Mouse (Mus musculus): ENCODE results near the gene Poc1a. TPM values are rescaled to one million over a fixed set of nuclear protein-coding genes. Genes with fewer than 3 reads are reported as not detected.

The Poc1a gene
- polyA plus RNA-seq (2012; rRNA removed) = 19.7 and 23.2 TPM in 2 replicates

GRCm38 (mm10) chr9:106280808-106281544 lies at the start of gene Poc1a:
Gene Poc1a (plus strand): TSS chr9:106281061.
- peak; percentile 92 for DNase-seq (ENCODE audit: low read depth, low spot score)
- WGBS = under 1% methylated on average over 47 of the region's 47 CpGs

DNA sequence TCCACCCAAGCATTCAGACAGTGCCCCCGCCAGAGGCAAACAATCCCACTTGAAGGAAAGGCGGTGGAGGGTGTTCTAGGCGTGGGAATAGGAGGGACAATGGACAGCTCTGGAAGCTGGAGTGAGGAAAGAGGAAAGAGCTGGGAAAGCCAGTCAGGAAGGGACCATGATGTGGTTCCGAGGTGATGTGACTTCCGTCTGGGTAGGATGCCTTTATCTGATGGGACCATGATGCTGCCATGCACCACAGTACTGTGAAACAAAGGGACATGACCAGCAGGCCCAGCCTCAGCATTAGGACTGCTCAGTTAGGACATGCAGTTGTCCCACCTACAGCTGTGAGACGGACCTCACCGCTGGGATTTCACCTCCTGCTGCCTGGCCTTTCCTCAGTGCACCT lies 49.6 kb upstream of the Poc1a start:
- 76% methylated on average over 7 of the region's 7 CpGs for WGBS
- DNase-seq (ENCODE audit: low read depth, low spot score) = no peak

DNA sequence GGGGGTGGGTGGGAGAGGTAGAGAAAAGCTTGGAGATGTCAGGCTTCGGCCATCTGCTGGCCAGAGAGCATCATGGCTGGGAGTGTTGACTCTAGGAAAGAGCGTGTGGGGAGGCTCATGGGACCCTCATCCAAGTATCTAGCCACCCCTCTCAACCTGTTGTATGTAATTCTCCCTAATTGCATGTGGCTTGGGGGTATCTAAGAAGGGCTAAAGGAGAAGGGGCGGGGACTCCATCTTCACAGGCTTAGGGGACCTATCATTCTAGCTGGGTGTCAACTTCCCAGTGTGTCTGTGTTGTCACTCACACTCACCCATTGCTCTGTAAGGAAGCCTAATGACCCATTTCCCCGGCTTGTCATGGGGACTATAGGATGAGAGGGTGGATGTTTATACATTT lies 49.0 kb upstream of the Poc1a start:
- DNase-seq (ENCODE audit: low read depth, low spot score) = no peak
- 91% methylated on average over 4 of the region's 4 CpGs for WGBS

GRCm38 (mm10) chr9:106232956-106233355 lies 47.9 kb upstream of the Poc1a start:
- DNase-seq (ENCODE audit: low read depth, low spot score) = no peak
- WGBS = 83% methylated on average over 3 of the region's 3 CpGs

GRCm38 (mm10) chr9:106233953-106234352 lies 46.9 kb upstream of the Poc1a start:
- DNase-seq (ENCODE audit: low read depth, low spot score) = no peak
- WGBS = 85% methylated on average over 6 of the region's 6 CpGs

GRCm38 (mm10) chr9:106235194-106235830 lies 45.5 kb upstream of the Poc1a start:
- WGBS = 83% methylated on average over 23 of the region's 23 CpGs
- DNase-seq (ENCODE audit: low read depth, low spot score) = no peak

DNA sequence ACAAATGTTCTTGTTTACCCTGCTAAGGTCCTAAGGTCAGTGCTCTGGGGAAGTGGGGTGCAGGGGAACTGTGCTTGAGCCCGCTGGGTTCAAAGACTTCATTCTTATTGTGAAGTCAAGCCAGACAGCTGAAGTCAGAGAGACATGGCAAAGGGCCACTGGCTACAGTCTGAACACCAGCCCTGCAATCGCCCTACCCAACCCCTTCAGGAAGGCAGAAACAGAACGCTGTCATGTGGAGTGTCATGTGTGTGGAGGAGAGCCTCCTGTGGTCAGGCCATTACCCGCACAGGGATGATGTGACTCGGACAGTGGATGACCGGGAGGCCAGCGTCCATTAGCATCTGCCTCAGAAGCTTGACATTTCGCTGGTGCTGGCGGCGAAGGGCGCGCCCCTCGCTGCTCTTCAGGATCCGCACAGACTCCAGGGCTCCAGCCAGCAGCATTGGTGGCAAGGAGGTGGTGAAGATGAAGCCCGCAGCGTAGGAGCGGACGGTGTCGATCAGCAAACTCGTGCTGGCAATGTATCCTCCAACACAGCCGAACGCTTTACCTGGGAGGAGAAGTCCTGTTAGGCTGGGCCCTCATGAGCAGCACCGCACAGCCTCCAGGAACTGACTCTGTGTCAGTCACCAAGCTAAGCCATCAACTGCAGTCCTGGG lies 44.6 kb upstream of the Poc1a start:
- 90% methylated on average over 23 of the region's 23 CpGs for WGBS
- no peak for DNase-seq (ENCODE audit: low read depth, low spot score)

- DNase-seq (ENCODE audit: low read depth, low spot score) = no peak
- 75% methylated on average over 3 of the region's 3 CpGs for whole genome bisulfite sequencing
Observed at GRCm38 (mm10) chr9:106236818-106237211, 44.0 kb upstream of the Poc1a start.

GRCm38 (mm10) chr9:106237401-106237800 lies 43.5 kb upstream of the Poc1a start:
- WGBS = 86% methylated on average over 8 of the region's 8 CpGs

DNA sequence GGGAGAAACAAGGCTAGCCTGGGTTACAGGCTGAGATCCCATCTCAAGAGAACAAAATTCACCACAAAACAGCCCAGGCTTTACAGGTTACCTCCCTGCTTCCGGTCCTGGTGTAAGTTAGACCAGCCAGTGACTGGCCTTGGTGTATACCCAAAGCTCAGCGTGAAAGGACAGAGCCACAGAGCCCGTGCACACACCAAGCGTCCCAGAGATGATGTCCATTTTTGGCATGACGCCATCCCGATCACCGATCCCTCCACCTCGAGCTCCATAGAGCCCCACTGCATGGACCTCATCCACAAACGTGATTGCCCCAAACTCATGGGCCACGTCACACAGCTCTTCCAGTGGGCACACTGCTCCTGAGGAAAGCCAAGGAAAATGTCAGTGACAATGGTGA lies 43.0 kb upstream of the Poc1a start:
- DNase-seq (ENCODE audit: low read depth, low spot score) = no peak
- 93% methylated on average over 10 of the region's 10 CpGs for WGBS

More at GRCm38 (mm10) chr9:106237401-106237800, 43.5 kb upstream of the Poc1a start:
- no peak for DNase-seq (ENCODE audit: low read depth, low spot score)

- no peak for DNase-seq (ENCODE audit: low read depth, low spot score)
- 80% methylated on average over 10 of the region's 10 CpGs for WGBS
Observed at GRCm38 (mm10) chr9:106241541-106242164, 39.2 kb upstream of the Poc1a start.

DNA sequence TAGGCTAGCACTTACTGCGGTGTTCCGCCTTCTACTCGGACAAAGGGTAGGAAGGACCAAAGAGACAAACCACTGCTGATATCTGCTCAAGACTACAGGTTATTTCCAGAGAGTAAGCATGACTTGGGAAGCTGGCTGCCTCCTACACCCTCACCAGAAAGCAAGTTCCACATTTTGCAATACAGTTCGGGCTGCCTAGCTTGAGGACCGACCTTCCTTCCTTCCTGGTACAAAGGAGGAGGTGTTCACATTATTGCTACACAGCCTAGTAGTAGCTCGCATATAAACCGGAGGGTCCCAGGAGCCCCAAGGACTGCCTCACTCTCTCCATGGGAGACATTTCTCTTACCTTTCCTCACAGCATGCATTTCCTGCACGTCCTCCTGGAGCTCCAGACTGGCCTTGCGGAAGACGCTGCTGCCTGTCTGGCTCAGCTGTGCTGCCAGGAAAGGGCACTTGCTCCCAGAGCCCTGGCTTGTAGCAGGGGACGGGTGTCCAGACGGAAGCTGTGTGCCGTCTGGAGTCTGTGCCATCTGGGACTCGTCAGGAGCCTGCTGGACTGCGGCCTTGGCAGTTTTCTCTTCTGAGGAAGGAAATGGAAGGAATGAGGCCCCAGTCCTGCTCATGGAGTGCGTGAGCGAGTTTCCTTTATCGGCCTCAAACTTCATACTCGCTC lies 37.9 kb upstream of the Poc1a start:
- DNase-seq (ENCODE audit: low read depth, low spot score) = no peak
- 68% methylated on average over 19 of the region's 19 CpGs for WGBS

DNA sequence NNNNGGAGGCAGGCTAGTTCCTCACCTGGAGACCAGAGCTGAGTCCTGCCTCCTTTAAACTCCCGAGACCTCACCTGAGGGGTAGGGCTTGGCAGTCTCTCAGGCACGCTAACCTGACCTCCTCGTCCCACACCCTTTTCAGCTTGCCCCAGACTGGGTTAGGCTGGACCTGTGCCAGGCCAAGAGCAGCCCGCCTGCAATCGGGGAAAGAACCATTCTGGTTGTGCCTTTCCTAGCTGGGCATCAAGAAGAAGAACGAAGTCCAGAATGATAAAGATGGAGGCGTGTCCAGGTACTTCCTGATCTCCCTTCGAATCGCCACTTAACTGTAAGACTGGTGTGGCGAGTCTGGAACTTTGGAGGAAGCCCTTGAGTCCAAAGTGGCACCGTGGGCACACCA lies 31.3 kb upstream of the Poc1a start:
- 34% methylated on average over 11 of the region's 11 CpGs for WGBS
- peak; percentile 98 for DNase-seq (ENCODE audit: low read depth, low spot score)

GRCm38 (mm10) chr9:106250245-106250644 lies 30.6 kb upstream of the Poc1a start:
- DNase-seq (ENCODE audit: low read depth, low spot score) = peak; percentile 67
- 8% methylated on average over 4 of the region's 4 CpGs for WGBS

- 67% methylated on average over 8 of the region's 8 CpGs for WGBS
- DNase-seq (ENCODE audit: low read depth, low spot score) = no peak
Observed at GRCm38 (mm10) chr9:106251066-106251465, 29.8 kb upstream of the Poc1a start.

DNA sequence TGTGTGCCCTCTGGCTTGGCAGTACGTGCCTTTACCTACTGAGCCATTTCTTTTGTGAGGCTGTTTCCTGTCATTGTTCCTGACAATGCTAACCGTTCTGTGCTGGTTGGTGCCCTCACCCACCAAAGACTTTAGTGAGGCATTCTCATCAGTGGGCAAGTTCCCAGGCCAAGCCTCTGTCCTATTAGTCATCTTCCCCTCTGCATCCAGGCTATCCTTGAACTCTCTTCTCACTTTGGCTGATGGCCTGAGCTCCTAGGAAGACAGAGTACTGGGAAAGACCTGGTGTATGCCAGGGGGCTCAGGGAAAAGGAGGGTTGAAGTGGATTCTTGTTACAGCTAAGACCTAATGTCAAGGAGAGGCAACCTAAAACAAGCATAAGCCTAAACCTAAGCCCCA lies 26.9 kb upstream of the Poc1a start:
- no peak for DNase-seq (ENCODE audit: low read depth, low spot score)
- WGBS = 82% methylated on average over 2 of the region's 2 CpGs

GRCm38 (mm10) chr9:106258412-106258811 lies 22.4 kb upstream of the Poc1a start:
- no peak for DNase-seq (ENCODE audit: low read depth, low spot score)
- WGBS = 85% methylated on average over 4 of the region's 4 CpGs

- 47% methylated on average over 5 of the region's 5 CpGs for WGBS
- no peak for DNase-seq (ENCODE audit: low read depth, low spot score)
Observed at GRCm38 (mm10) chr9:106258990-106259389, 21.9 kb upstream of the Poc1a start.

DNA sequence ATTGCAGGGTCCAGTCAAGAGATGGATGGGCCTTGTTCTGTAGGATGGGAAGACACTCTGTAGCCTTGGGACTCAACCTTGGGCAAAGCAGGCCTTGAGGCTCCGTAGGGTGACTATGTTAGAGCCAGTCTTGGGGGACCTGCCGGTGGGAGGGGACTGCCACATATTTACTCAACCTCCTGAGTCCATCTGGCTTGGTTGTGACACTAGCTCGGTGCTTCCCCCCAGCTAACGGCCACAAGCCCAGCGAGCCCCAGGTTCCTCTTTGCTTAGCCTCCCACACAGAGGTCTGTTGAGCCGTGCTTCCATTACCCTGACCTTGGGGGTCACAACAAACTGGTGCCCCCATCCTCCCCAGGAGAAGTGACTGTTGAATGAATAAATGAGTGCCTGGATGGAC lies 19.8 kb upstream of the Poc1a start:
- WGBS = 85% methylated on average over 6 of the region's 6 CpGs
- DNase-seq (ENCODE audit: low read depth, low spot score) = no peak

DNA sequence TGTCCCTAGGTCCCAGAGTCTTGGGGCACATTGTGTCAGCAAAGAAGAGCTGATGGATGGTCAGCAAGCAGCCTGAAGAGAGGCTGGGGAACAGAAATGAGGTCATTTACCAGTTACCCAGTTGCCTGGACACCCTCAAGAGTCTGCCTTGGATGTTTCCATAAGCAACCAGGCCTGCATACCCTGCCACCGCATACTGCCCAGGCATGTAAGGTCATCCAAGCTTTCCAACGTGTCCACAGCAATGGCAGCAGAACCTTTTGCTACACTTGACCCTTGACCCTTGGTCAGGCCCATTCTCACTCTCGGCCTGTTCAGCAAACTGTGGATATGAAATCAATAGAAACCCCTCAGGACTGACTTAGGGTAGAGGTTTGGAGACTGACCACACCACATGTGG lies 19.4 kb upstream of the Poc1a start:
- 83% methylated on average over 3 of the region's 3 CpGs for WGBS
- no peak for DNase-seq (ENCODE audit: low read depth, low spot score)

All from large intestine, adult 2 months (tissue).